Mouse (Mus musculus) neural tube, embryonic 15.5 days (tissue): ENCODE data around the gene Mylpf. TPM values are rescaled to one million over a fixed set of nuclear protein-coding genes. Genes with fewer than 3 reads are reported as not detected.

ENCODE experiments used
- ATAC-seq: fragments of 200-750 bp; cut with Nextera tagmentation; 2 replicates; pipeline ENCODE4 v1.8.0; 2017; ENCODE audit warnings: mild to moderate bottlenecking, moderate TSS enrichment, moderate library complexity; ENCODE audit not compliant: low FRiP score
- H3K27ac ChIP-seq: fragments of 300-500 bp; sonication (generic); replicated peaks from 2 replicates; pipeline ENCODE4 v1.5.1; 2015; ENCODE audit warnings: mild to moderate bottlenecking, inconsistent platforms
- H3K27me3 ChIP-seq: fragments of 300-500 bp; sonication (generic); replicated peaks from 2 replicates; pipeline ENCODE4 v1.6.1; 2015; ENCODE audit warnings: inconsistent platforms
- H3K36me3 ChIP-seq: fragments of 300-500 bp; sonication (generic); 2 replicates; pipeline ENCODE4 v1.6.1; 2015; ENCODE audit warnings: inconsistent platforms
- H3K4me1 ChIP-seq: fragments of 300-500 bp; sonication (generic); 2 replicates; pipeline ENCODE4 v1.6.1; 2015; ENCODE audit warnings: inconsistent platforms
- H3K4me2 ChIP-seq: fragments of 300-500 bp; sonication (generic); 2 replicates; pipeline ENCODE4 v1.6.1; 2015; ENCODE audit warnings: inconsistent platforms, mild to moderate bottlenecking, moderate library complexity
- H3K4me3 ChIP-seq: fragments of 300-500 bp; sonication (generic); replicated peaks from 2 replicates; pipeline ENCODE4 v1.5.1; 2015; ENCODE audit warnings: mild to moderate bottlenecking, inconsistent platforms
- H3K9ac ChIP-seq: fragments of 300-500 bp; sonication (generic); replicated peaks from 2 replicates; pipeline ENCODE4 v1.6.1; 2015; ENCODE audit warnings: mild to moderate bottlenecking, inconsistent platforms
- H3K9me3 ChIP-seq: fragments of 300-500 bp; sonication (generic); replicated peaks from 2 replicates; pipeline ENCODE4 v1.6.1; 2016; ENCODE audit warnings: inconsistent platforms
- WGBS: fragments of 180-500 bp; shearing (Covaris S2); methylation state at CpG from one replicate; pipeline ENCODE4 v1.1.7; 2015; ENCODE audit warnings: mixed read lengths; 5-methylcytosine and 5-hydroxymethylcytosine counted together
- polyA plus RNA-seq: library from polyadenylated mRNA; unstranded; fragments of >200 nt; fragmentation: Nextera tagmentation; extraction: Ambion mirVana; gene quantifications from 2 replicates; pipeline ENCODE4 v1.2.1, GENCODE M21; 2015

Gene Mylpf
- polyA plus RNA-seq, 1 experiment from 2014 or later: 72.2 TPM

DNA sequence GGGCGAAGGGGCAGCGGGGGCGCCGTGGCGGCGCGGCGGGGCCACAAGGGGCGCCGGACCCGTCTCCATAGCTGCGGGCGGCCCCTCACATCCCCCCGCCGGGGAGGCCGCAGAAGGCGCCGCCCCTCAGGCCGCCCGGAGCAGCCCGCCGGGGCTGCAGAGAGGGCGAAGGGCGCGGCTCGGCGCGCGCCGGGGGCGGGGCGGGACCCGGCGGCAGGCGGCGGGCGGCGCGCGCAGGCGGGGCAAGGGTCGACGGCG is 466 bp upstream of the Mylpf start, which contains the start of gene Tbc1d10b:
TSS of gene Tbc1d10b (minus strand) at position 174 of the 258 bp plus-strand sequence.
- Histone ChIP-seq H3K9ac (peak within 1 kb of the TSS; percentile 88), H3K4me3 (peak within 1 kb of the TSS; percentile 97), H3K4me2 (peak within 1 kb of the TSS; percentile 90), H3K36me3 (peaks cover 13% of the 10 kb centered on the region), H3K4me1 (peaks cover 36% of the 10 kb centered on the region), H3K27ac (peak within 1 kb of the TSS; percentile 85), H3K9me3 (no peaks in the 10 kb centered on the region), H3K27me3 (no peaks in the 10 kb centered on the region)
- 0% methylated on average over 5 of the region's 44 CpGs for WGBS
- ATAC-seq: no peak; the same call in 1 of the 2 replicates

DNA sequence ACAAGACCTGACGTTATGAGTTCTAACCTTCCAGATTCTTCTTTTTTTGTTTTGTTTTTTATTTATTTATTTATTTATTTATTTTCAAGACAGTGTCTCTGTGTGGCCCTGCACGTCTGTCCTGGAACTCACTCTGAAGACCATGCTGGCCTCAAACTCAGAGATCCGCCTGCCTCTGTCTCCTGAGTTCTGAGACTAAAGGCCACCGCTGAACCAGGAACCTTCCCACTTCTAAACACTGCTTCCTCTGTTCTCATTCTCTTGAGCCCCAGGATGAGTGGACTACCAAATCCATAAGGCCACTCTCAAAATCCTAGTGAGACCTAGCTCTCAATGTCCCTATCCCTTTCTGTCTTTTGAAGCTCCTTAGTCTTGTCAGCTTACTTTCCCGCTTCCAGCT is 1.2 kb downstream of the Mylpf start:
- Histone ChIP-seq H3K36me3 (peaks cover 6% of the 10 kb centered on the region; the same call in 1 of the 2 replicates), H3K9ac (no peak overlapping the region), H3K27me3 (peaks cover 10% of the 10 kb centered on the region), H3K9me3 (no peaks in the 10 kb centered on the region), H3K4me1 (peaks cover 32% of the 10 kb centered on the region), H3K4me2 (peak overlapping the region; percentile 65), H3K4me3 (no peak overlapping the region), H3K27ac (peak overlapping the region; percentile 85)
- ATAC-seq: no peak
- 82% methylated on average over 5 of the region's 5 CpGs for WGBS

DNA sequence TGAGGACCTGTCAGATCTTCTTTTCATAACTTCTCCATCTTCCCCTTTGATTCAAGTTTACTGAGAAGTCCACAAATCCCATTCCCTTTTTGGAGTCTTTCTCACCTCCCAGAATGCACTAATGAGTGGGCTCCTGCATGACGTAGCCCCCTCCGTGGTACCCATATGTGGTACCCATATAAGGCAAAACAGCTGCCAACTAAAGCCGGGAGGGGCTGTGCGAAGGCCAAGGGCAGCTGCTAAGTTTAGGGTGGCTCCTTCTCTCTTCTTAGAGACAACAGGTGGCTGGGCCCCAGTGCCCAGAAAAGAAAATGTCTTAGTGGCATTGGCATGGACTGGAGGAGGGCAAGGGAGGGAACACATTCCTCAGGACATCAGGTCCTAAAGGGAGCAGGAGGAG is 1.6 kb downstream of the Mylpf start:
- no peaks in the 10 kb centered on the region for H3K9me3 ChIP-seq
- no peak overlapping the region for H3K9ac ChIP-seq
- peaks cover 10% of the 10 kb centered on the region for H3K27me3 ChIP-seq
- 94% methylated on average over 4 of the region's 4 CpGs for WGBS
- peaks cover 2% of the 10 kb centered on the region; the same call in 1 of the 2 replicates for H3K36me3 ChIP-seq
- no peak overlapping the region for H3K4me2 ChIP-seq
- no peak for ATAC-seq
- H3K4me3 ChIP-seq: no peak overlapping the region
- peaks cover 32% of the 10 kb centered on the region for H3K4me1 ChIP-seq
- no peak overlapping the region; the same call in 1 of the 2 replicates for H3K27ac ChIP-seq

DNA sequence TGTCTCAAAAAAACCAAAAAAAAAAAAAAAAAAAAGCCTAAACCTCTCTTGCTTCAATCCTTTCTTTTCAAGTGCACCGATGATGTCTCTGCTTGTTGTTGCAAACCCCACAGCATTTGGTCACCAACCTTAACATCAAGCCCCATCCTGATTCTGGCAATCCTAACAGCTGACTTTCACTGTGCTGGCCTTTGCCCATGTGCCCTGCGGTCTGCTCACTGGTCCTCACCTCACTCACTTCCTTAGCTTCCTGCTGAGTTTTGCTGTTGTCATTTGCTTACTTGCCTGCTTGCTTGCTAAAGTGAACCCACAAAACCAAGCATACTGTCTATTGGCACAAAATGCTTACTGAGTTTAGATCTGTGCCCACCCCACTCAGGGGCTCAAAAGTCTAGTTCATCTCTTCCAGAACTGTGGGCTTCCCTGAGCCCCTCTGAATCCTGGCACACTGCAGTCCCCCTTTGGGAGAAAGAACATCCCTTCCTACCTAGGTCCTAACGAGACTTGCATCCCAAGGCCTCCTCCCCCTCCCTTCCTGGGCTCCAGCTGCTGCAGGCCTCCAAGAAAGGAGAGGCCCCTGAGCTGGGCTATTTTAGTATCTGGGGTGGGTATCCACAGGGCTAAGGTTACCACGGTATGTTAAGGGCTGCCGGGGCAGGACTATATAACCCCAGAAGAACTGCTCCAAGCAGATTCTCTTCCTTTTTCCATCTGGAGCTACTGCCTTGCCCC is 2.5 kb downstream of the Mylpf start:
- no peak for ATAC-seq
- Histone ChIP-seq H3K36me3 (no peaks in the 10 kb centered on the region), H3K4me2 (no peak overlapping the region), H3K27me3 (peaks cover 10% of the 10 kb centered on the region), H3K4me3 (no peak overlapping the region), H3K27ac (no peak overlapping the region), H3K9ac (no peak overlapping the region), H3K9me3 (no peaks in the 10 kb centered on the region), H3K4me1 (peaks cover 28% of the 10 kb centered on the region)
- WGBS: 67% methylated on average over 5 of the region's 5 CpGs

DNA sequence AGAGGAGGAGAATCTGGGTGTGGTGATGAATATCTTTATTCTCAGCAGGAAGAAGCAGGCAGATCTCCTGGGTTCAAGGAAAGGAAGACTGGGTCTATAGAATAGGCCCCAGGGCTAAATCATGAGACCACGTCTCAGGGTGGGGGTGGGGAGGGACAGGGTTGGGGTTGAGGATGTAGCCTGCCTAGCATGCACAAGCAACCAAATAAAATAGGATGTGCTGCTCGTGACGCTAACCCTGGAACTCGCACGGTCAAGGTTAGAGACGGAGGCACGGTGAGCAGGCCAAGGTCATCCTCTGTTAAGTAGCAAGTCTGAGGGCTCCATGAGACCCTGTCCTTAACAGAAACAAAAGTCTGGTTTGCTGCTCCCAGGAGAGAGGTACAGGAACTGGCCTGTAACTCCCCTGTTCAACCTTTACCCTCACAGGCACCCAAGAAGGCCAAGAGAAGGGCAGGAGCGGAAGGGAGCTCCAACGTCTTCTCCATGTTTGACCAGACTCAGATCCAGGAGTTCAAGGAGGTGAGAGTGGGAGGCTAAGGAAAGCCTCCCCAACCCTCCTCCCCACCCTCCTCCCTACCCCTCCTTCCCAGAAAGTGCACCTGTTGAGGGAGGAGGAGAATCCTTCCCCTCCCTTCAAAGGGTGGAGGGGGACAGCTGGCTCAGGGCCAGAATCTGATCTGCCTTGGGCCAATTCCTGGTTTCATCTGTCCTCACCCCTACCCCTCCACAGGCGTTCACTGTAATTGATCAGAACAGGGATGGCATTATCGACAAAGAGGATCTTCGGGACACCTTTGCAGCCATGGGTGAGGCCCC is 4.0 kb downstream of the Mylpf start:
- Histone ChIP-seq H3K4me1 (peaks cover 16% of the 10 kb centered on the region), H3K9me3 (no peaks in the 10 kb centered on the region), H3K9ac (no peak overlapping the region), H3K27me3 (peaks cover 10% of the 10 kb centered on the region), H3K4me2 (no peak overlapping the region), H3K4me3 (no peak overlapping the region), H3K27ac (no peak overlapping the region), H3K36me3 (no peaks in the 10 kb centered on the region)
- WGBS: 93% methylated on average over 12 of the region's 12 CpGs
- no peak for ATAC-seq

DNA sequence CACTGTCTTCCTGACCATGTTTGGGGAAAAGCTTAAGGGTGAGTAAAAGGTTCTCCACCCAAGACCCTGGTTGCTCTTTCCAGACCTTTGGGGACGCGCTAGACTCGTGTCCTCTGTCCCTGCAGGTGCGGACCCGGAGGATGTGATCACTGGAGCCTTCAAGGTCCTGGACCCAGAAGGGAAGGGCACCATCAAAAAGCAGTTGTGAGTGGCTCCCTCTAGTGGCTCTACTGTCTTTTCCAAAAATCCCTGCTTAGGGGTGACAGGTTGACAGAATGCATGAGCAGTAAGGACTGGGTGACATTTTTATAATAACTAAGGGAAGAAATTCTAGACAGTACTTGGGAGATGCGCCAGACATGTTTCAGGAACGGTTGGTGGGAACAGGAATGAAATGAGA is 4.8 kb downstream of the Mylpf start:
- no peaks in the 10 kb centered on the region for H3K36me3 ChIP-seq
- peaks cover 16% of the 10 kb centered on the region for H3K4me1 ChIP-seq
- no peak overlapping the region for H3K27ac ChIP-seq
- WGBS: 46% methylated on average over 7 of the region's 7 CpGs
- H3K4me2 ChIP-seq: no peak overlapping the region
- ATAC-seq: no peak
- H3K9ac ChIP-seq: no peak overlapping the region
- no peaks in the 10 kb centered on the region for H3K9me3 ChIP-seq
- H3K27me3 ChIP-seq: peaks cover 10% of the 10 kb centered on the region
- no peak overlapping the region for H3K4me3 ChIP-seq

DNA sequence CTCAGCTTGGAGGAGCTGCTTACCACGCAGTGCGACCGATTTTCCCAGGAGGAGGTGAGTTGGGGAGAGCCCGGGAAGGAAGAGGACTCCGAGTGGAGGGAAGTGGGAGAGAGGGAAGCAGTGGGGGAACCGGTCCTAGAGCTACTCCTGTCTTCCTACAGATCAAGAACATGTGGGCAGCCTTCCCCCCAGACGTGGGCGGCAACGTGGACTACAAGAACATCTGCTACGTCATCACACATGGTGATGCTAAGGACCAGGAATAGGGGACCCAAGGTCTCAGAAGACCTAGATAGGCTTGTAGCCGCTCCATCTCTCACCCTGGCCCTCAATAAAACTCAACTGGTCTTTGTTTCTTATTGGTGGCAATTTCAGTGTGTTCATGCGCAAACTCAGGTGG is 5.2 kb downstream of the Mylpf start:
- no peak for ATAC-seq

DNA sequence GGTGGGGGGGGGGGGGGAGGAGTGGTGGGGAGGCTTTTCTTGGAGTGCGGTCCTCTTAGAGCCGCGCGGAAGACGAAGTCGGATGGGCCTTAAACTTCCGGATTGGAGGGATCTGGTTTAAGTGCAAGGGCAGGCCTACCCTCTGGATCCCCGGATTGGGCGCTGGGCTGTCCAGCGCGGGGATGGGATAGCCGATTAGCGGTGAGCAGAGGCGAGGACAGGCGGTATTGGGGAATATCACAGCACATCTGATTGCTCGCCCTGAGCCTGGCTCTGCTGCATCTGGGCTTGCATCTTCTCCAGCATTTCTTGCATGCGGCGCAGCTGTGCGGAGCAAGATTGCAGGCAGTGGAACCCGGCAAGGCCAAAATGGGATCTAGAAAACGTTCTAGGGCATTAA is 5.8 kb downstream of the Mylpf start:
- 29% methylated on average over 21 of the region's 21 CpGs for WGBS
- Histone ChIP-seq H3K4me3 (peak overlapping the region; percentile 25; the same call in 1 of the 2 replicates), H3K4me2 (peak overlapping the region; percentile 54), H3K4me1 (peaks cover 13% of the 10 kb centered on the region), H3K9me3 (no peaks in the 10 kb centered on the region), H3K9ac (0 out of 2 replicates have a peak overlapping the region, but pooled peaks have one; percentile 30), H3K27me3 (peaks cover 10% of the 10 kb centered on the region), H3K36me3 (no peaks in the 10 kb centered on the region), H3K27ac (no peak overlapping the region)
- no peak for ATAC-seq

More for the DNA sequence above, 5.2 kb downstream of the Mylpf start:
- H3K9me3 ChIP-seq: no peaks in the 10 kb centered on the region
- peaks cover 16% of the 10 kb centered on the region for H3K4me1 ChIP-seq
- H3K27me3 ChIP-seq: peaks cover 10% of the 10 kb centered on the region
- WGBS: 51% methylated on average over 12 of the region's 12 CpGs
- H3K36me3 ChIP-seq: no peaks in the 10 kb centered on the region
- H3K27ac ChIP-seq: no peak overlapping the region
- H3K9ac ChIP-seq: no peak overlapping the region
- H3K4me2 ChIP-seq: peak overlapping the region; percentile 54; the same call in 1 of the 2 replicates
- no peak overlapping the region for H3K4me3 ChIP-seq

DNA sequence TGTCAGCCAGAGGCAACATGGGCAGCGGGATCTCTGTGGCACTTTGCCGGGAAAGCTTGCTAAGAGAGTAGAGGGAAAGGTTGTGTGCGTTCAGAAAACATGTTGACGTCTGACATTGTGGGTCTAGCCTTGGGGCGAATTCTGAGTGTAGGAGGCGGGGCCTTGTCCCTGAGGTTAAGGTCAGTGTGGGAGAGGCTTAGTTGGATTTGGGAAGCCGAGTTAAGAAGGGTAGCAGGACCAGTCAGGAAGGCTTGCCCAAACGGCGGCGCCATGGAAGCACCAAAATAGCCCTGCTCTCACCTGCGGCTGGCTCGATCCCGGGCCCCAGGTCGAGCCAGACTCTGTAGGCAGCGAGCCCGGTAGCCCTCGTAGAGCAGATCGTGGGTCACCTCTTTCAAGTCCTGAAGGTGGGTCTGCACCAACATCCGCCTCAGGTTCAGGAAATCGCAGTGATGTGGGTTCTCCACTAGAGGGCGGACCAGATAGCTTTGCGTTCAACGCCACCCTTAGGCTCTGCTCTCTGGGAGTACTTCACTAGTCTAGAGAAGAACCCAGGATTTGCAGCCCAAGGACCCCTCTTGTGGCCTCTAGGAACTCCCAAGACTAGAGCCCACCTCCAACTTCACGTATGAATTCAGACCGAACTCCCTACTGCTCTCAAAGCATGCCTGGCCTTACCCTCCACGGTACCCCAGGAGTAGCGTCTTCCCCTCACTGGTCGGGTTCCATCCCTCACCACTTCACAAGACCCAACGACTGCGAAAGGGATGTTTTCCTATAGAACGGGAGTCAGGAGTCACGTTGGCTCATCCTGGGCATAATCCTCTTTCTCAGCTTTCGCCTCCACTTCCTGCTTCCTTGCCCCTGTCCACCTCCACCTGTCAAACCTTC is 6.5 kb downstream of the Mylpf start:
- H3K9ac ChIP-seq: peak overlapping the region; percentile 23; the same call in 1 of the 2 replicates

DNA sequence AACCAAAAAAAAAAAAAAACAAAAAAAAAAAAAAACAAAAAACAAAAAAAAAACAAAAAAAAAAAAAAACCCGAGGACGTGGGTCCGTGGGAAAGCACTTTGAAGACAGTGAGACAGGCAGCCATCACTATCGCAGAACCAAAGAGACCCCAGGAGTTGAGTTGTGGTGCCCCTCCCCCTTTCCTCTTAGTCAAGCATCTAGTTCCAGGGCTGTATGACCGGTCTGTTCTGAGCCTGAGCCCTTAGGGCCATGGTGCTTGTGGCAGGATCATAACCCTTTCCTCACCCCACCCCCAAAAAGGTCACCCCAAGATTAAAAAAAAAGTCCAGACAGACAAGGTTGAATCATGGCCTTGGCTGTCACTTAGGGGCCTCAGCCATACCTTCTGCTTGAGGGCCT is 7.6 kb downstream of the Mylpf start:
- Histone ChIP-seq H3K36me3 (no peaks in the 10 kb centered on the region), H3K27ac (no peak overlapping the region), H3K9me3 (no peaks in the 10 kb centered on the region), H3K4me2 (no peak overlapping the region), H3K27me3 (peaks cover 10% of the 10 kb centered on the region), H3K9ac (no peak overlapping the region), H3K4me3 (no peak overlapping the region), H3K4me1 (peaks cover 8% of the 10 kb centered on the region)
- no peak for ATAC-seq
- 91% methylated on average over 5 of the region's 5 CpGs for WGBS

More for the DNA sequence above, 6.5 kb downstream of the Mylpf start:
- no peaks in the 10 kb centered on the region for H3K36me3 ChIP-seq
- H3K4me3 ChIP-seq: peak overlapping the region; percentile 25
- no peak overlapping the region for H3K27ac ChIP-seq
- 25% methylated on average over 33 of the region's 33 CpGs for WGBS
- ATAC-seq: peak; percentile 43; the same call in 1 of the 2 replicates
- peak overlapping the region; percentile 54 for H3K4me2 ChIP-seq
- no peaks in the 10 kb centered on the region for H3K9me3 ChIP-seq
- peaks cover 10% of the 10 kb centered on the region for H3K27me3 ChIP-seq
- peaks cover 8% of the 10 kb centered on the region for H3K4me1 ChIP-seq

DNA sequence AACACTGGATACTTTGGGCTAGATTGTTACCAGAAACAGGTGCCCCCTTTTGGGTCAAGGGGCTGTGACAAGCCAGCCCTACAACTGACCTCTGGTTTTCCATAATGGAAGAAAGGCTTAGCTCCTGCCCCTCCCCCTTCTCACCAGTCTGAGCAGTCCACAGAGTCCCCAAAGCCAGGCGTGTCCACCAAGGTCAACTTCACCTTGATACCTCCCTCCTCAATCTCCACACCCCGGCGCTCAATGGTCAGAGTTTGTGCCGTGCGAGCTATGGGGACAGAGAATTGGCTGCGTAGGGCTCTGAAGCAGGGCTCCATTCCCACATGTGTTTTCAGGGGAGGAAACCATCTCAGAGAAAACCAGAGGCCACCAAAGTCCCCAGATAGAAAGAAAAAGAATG is 8.8 kb downstream of the Mylpf start:
- Histone ChIP-seq H3K27ac (no peak overlapping the region), H3K9me3 (no peaks in the 10 kb centered on the region), H3K4me2 (no peak overlapping the region), H3K9ac (no peak overlapping the region), H3K4me3 (no peak overlapping the region), H3K36me3 (no peaks in the 10 kb centered on the region), H3K27me3 (peaks cover 10% of the 10 kb centered on the region), H3K4me1 (peaks cover 8% of the 10 kb centered on the region)
- ATAC-seq: no peak
- 92% methylated on average over 6 of the region's 6 CpGs for WGBS
